Mouse (Mus musculus): ENCODE results near the gene Fgfr1op2. TPM values are rescaled to one million over a fixed set of nuclear protein-coding genes. Genes with fewer than 3 reads are reported as not detected.

The Fgfr1op2 gene
- total and polyA plus RNA-seq, 3 experiments: 73.0 to 101 (median 94.1) TPM

DNA sequence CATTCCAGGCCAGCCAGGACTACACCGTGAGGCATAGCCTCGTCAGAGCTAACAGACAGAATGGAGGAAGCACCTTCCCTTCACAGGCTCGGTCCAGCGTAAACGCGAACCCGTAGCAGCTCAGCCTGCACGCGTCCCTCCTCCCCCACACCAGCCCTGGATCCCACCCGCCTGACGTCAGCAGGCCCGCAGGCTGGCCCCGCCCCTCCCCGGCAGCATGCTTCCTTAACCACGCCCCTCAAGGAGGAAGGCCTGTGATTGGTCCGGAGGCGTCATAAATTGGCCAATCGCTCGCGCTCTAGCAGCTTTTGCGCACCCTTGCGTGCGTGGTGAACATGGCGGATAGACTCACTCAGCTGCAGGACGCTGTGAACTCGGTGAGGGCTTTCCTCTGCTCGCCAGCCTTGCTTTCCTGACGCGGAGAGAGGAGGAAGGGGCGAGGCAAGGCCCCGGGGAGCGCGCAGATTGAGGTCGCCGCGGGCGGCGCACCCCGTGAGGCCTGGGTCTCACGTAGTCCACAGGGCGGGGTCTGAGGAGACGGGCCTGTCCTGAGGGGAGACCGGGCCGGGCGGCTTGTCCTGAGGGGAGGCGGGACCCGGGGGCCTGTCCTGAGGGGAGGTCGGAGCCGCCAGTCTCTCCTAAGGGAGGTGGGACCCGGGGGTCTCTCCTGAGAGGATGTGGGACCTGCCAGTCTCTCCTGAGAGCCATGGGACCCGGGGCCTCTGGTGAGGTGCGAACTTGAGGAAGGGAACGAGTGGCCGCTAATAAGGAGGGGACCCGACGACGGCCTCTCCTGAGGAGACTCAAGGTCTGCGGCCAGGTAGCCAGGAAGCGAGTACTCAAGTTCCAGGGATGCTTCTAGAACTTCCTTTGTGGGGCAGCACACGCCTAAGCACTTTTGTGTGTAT, 65.5 kb downstream of the Fgfr1op2 start, which contains the start of the genes Med21 and Tm7sf3:
Med21 (plus strand) TSS at position 272 of the 908 bp plus-strand sequence.
Tm7sf3 (minus strand) TSS at position 549 of the 908 bp plus-strand sequence.
- H3K27ac ChIP-seq (ENCODE audit: insufficient read depth, low read depth): peak within 1 kb of the TSS; percentile 68
- H3K9me3 ChIP-seq (replicated peaks; ENCODE audit: low read length): no peaks in the 10 kb centered on the region
- DNase-seq (ENCODE audit: extremely low read depth): peak; percentile 98
- peak; percentile 75 for TF ChIP-seq NRF1 (IDR thresholded peaks at IDR 0.05; ENCODE audit: low read depth, low read length)
- peak; percentile 94 for TF ChIP-seq TBP (conservative IDR thresholded peaks at IDR 0.05; ENCODE audit: low read depth, low read length)
- no peak; the same call in 1 of the 2 replicates for TF ChIP-seq UBTF (IDR thresholded peaks at IDR 0.05; ENCODE audit: low read depth, low read length)
- no peak for TF ChIP-seq ZNF384 (IDR thresholded peaks at IDR 0.05; ENCODE audit: low read depth, low read length)
- TF ChIP-seq MYC (IDR thresholded peaks at IDR 0.05; ENCODE audit: low read depth, low read length): peak; percentile 73; the same call in 1 of the 2 replicates
- no peak for TF ChIP-seq EP300 (IDR thresholded peaks at IDR 0.05; ENCODE audit: low read length)
- no peak for TF ChIP-seq USF2 (conservative IDR thresholded peaks at IDR 0.05; ENCODE audit: low read depth, low read length)
- no peak for TF ChIP-seq SMC3 (IDR thresholded peaks at IDR 0.05; ENCODE audit: low read depth, low read length)
- TF ChIP-seq USF1 (IDR thresholded peaks at IDR 0.05; ENCODE audit: low read depth, low read length): no peak
- TF ChIP-seq BHLHE40 (IDR thresholded peaks at IDR 0.05; ENCODE audit: low read depth, low read length): peak; percentile 77
- no peak for TF ChIP-seq RAD21 (IDR thresholded peaks at IDR 0.05; ENCODE audit: low read depth, low read length)
- no peak for TF ChIP-seq CTCF (conservative IDR thresholded peaks at IDR 0.05 in 1 of 2, IDR thresholded peaks at IDR 0.05 in 1 of 2; ENCODE audit: low read depth in 2 of 2, low read length in 2 of 2)
- no peak for TF ChIP-seq RCOR1 (conservative IDR thresholded peaks at IDR 0.05; ENCODE audit: low read depth, low read length)
- TF ChIP-seq ELF1 (IDR thresholded peaks at IDR 0.05; ENCODE audit: low read depth, low read length): peak; percentile 75
- TF ChIP-seq MXI1 (IDR thresholded peaks at IDR 0.05; ENCODE audit: low read depth, low read length): peak; percentile 65
- 0 out of 2 replicates have a peak, but pooled peaks have one; percentile 22 for TF ChIP-seq MAZ (IDR thresholded peaks at IDR 0.05; ENCODE audit: low read depth, low read length)
- TF ChIP-seq ZKSCAN1 (IDR thresholded peaks at IDR 0.05; ENCODE audit: borderline replicate concordance, low read depth, low read length): no peak
- no peak for TF ChIP-seq JUN (IDR thresholded peaks at IDR 0.05; ENCODE audit: insufficient read depth, low read depth, low read length)
- no peak for TF ChIP-seq JUND (conservative IDR thresholded peaks at IDR 0.05; ENCODE audit: low read depth, low read length)
- peak; percentile 58; the same call in 1 of the 2 replicates for TF ChIP-seq HCFC1 (IDR thresholded peaks at IDR 0.05; ENCODE audit: low read depth, low read length)
- peak; percentile 77 for TF ChIP-seq SIN3A (IDR thresholded peaks at IDR 0.05; ENCODE audit: low read length)
- peak; percentile 98 for TF ChIP-seq ZMIZ1 (IDR thresholded peaks at IDR 0.05; ENCODE audit: low read depth, low read length)
- no peak for TF ChIP-seq MAFK (IDR thresholded peaks at IDR 0.05; ENCODE audit: insufficient replicate concordance, low read length)
- TF ChIP-seq MEF2A (IDR thresholded peaks at IDR 0.05; ENCODE audit: borderline replicate concordance, low read depth, low read length): no peak
- no peak for TF ChIP-seq GABPA (IDR thresholded peaks at IDR 0.05; ENCODE audit: insufficient replicate concordance, low read depth, low read length)
- no peak for TF ChIP-seq E2F4 (IDR thresholded peaks at IDR 0.05; ENCODE audit: insufficient replicate concordance, low read depth, low read length)
- peak; percentile 95 for TF ChIP-seq POLR2AphosphoS2 (IDR thresholded peaks at IDR 0.05; ENCODE audit: low read depth, low read length)
- peak; percentile 99 for TF ChIP-seq NELFE (IDR thresholded peaks at IDR 0.05; ENCODE audit: low read depth, low read length)
- TF ChIP-seq IRF4 (IDR thresholded peaks at IDR 0.05; ENCODE audit: low read depth, low read length): peak; percentile 38; the same call in 1 of the 2 replicates
- no peak for TF ChIP-seq CHD1 (IDR thresholded peaks at IDR 0.05; ENCODE audit: low read depth, low read length)
- TF ChIP-seq ETS1 (conservative IDR thresholded peaks at IDR 0.05; ENCODE audit: low read depth, low read length): peak; percentile 25
- peak; percentile 100 for TF ChIP-seq POLR2A (IDR thresholded peaks at IDR 0.05; ENCODE audit: low read depth, low read length)
- TF ChIP-seq ZC3H11A (IDR thresholded peaks at IDR 0.05; ENCODE audit: low read depth, low read length): no peak
- TF ChIP-seq TCF12 (IDR thresholded peaks at IDR 0.05; ENCODE audit: low read depth, low read length): peak; percentile 85
- TF ChIP-seq CHD2 (IDR thresholded peaks at IDR 0.05; ENCODE audit: low read length): peak; percentile 73; the same call in 1 of the 2 replicates
- no peak for TF ChIP-seq PAX5 (IDR thresholded peaks at IDR 0.05; ENCODE audit: low read length)
- TF ChIP-seq KAT2A (IDR thresholded peaks at IDR 0.05; ENCODE audit: insufficient replicate concordance, low read length): no peak
- peak; percentile 80 for TF ChIP-seq MAX (IDR thresholded peaks at IDR 0.05; ENCODE audit: low read length)
- peaks cover 5 to 38% of the 10 kb centered on the region in 2 experiments for H3K4me1 ChIP-seq (ENCODE audit: control insufficient read depth in 1 of 2, insufficient read depth in 2 of 2)
- H3K36me3 ChIP-seq (replicated peaks in 1 of 2; ENCODE audit: control insufficient read depth in 1 of 2, insufficient read depth in 1 of 2, low read length in 1 of 2): no peaks in the 10 kb centered on the region
- peak within 1 kb of the TSS; percentile 80 to 95 (median 91) for H3K4me3 ChIP-seq (replicated peaks in 1 of 3; ENCODE audit: low read depth in 2 of 3, low read length in 2 of 3, poor library complexity in 1 of 3)
- H3K9ac ChIP-seq (ENCODE audit: insufficient read depth, low read depth): peak within 1 kb of the TSS; percentile 87
- H3K4me2 ChIP-seq (ENCODE audit: insufficient read depth, low read depth, poor library complexity, severe bottlenecking): peak within 1 kb of the TSS; percentile 69
- in situ Hi-C loops (cut with MboI; ENCODE audit: low pct_ligation_motif_present, low pct_unique_long_range_greater_than_20kb, low sequenced_read_pairs) (loop anchor here (10.0 kb wide), 1 partner anchor 238 kb away; no protein-coding TSS in a partner anchor), dilution Hi-C loops (cut with MboI; ENCODE audit: extremely low pct_ligation_motif_present, extremely low pct_unique_long_range_greater_than_20kb, low sequenced_read_pairs) (no loop called here)
- no peaks in the 10 kb centered on the region for H3K27me3 ChIP-seq (replicated peaks)
- peaks cover 13% of the 10 kb centered on the region for H3K79me2 ChIP-seq (replicated peaks; ENCODE audit: control insufficient read depth, extremely low read depth, insufficient read depth, poor library complexity, severe bottlenecking)

Data from CH12.LX (cell line).